Mouse (Mus musculus): ENCODE results near the gene Clint1.

DNA sequence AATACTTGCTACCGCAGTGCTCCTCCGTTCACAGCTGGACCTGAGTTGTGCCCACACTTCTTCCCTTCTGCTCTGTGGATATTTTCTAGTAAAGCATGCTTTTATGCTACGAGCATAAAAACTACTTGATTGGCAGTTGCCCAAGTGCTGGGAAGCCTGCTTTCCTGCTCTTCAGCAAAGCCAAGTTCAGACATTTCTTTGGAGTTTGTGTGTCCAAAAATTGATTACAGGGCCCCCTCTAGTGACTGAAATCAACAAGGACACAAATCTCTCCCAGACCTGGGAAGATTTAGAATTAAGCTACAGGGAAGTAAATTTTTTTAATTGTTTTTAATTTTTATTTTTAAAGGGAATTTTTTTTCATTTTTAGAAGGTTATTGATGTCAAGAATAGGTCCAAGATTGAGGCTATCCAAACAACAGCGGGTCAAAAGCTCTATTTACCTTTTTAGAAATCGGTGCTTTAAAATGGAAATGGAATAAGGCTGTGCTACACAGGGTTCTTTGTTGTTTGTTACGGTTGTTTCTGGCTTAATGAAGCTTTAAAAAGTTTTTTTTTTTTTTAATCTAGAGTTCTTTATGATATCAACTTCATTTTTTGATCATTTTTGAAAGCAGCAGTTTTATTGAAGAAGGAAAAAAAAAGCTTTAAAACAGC lies 29.3 kb downstream of the Clint1 start:
- TF ChIP-seq CTCF (IDR thresholded peaks at IDR 0.05; ENCODE audit: borderline replicate concordance, control insufficient read depth, extremely low read depth, insufficient read depth, low read length, poor library complexity) (no peak), POLR2A (IDR thresholded peaks at IDR 0.05; ENCODE audit: control insufficient read depth, extremely low read depth, insufficient read depth, low read length, poor library complexity) (no peak)

Data from thymus, adult 2 months (tissue).